Mouse (Mus musculus): Measurements from ENCODE around the gene Ms4a3.

Gene Ms4a3

DNA sequence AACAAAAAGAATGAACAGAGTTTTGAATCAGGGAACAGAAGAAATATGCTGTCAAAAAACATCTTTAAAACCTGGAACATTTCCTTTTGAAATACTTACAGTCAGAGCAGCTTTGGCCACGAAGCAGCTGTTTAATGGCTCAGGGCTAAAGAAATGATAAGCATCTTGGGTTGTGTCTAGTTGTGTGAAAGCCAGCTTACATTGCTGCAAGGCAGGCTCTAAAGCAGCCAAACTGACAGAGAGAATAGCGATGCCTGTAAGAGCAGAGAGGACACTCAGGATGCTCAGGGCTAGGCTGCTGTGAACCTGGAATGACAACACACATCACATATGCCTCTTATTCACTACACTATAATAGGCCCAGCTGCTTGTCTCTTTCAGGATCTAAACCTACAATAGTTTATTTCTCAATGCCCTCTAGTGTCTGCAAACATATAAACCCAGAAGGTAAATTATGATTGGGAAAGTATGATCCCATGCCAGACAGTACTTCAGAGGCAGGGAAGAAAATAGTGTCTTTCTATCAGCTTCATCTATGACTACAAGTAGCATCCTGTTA lies 50.7 kb downstream of the Ms4a3 start:
- DNase-seq (ENCODE audit: low read depth, low spot score) = no peak

DNA sequence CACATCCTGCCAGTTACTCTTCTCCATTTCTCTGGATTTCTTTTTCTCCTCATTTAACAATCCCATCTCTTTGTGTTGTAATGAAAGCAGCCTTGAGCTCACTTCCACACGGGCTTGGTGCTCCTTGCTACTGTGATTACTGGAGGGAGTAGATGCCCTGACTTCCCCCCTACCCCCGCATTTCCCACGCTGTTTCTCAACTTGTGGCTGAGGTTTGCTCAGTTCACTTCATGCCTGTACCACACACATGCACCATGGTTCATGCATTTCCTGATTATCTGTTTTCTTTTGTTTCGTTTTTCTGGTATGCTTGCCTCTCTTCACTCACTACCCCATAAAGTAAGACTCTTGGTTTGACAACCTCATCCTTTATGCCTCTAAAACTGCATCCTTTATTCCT lies 51.4 kb downstream of the Ms4a3 start:
- DNase-seq (ENCODE audit: low read depth, low spot score) = no peak

Measured in A20 (cell line).